Mouse (Mus musculus): ENCODE data around the gene Marcksl1. TPM values are rescaled to one million over a fixed set of nuclear protein-coding genes. Genes with fewer than 3 reads are reported as not detected.
A peak's percentile ranks its signal among the peaks of the same experiment; 100 is the strongest.
"Not testable (repeated sequence)": the region's sequence is repeated elsewhere in the genome, so short reads cannot be mapped to it uniquely, and the experiment has no call there.

The Marcksl1 gene
- polyA plus RNA-seq, 1 experiment from 2014 or later, result 802 TPM

GRCm38 (mm10) chr4:129554512-129554911 is 41.1 kb downstream of the Marcksl1 start:
- WGBS, result 85% methylated on average over 6 of the region's 6 CpGs
- not testable (repeated sequence) for H3K9me3 ChIP-seq

GRCm38 (mm10) chr4:129555421-129555861 is 42.1 kb downstream of the Marcksl1 start:
- DNase-seq (ENCODE audit: low spot score), result no peak
- H3K27me3 ChIP-seq (ENCODE audit: insufficient read depth, poor library complexity, severe bottlenecking), result peaks cover 30% of the 10 kb centered on the region; the same call in 1 of the 2 replicates
- H3K4me3 ChIP-seq, result peak overlapping the region; percentile 61
- WGBS, result 5% methylated on average over 16 of the region's 16 CpGs
- H3K36me3 ChIP-seq, result no peaks in the 10 kb centered on the region
- no peaks in the 10 kb centered on the region for H3K9me3 ChIP-seq
- peaks cover 25% of the 10 kb centered on the region for H3K4me1 ChIP-seq
- H3K27ac ChIP-seq, result peak overlapping the region; percentile 78

More at GRCm38 (mm10) chr4:129554512-129554911, 41.1 kb downstream of the Marcksl1 start:
- Histone ChIP-seq H3K4me1 (peaks cover 32% of the 10 kb centered on the region), H3K27me3 (ENCODE audit: insufficient read depth, poor library complexity, severe bottlenecking) (peaks cover 30% of the 10 kb centered on the region; the same call in 1 of the 2 replicates)
- H3K4me3 ChIP-seq; DNase-seq (ENCODE audit: low spot score); H3K27ac ChIP-seq; H3K36me3 ChIP-seq: not testable (repeated sequence)

- DNase-seq (ENCODE audit: low spot score), result peak; percentile 78
- Histone ChIP-seq H3K27ac (peak overlapping the region; percentile 78), H3K27me3 (ENCODE audit: insufficient read depth, poor library complexity, severe bottlenecking) (peaks cover 30% of the 10 kb centered on the region; the same call in 1 of the 2 replicates), H3K4me1 (peaks cover 24% of the 10 kb centered on the region), H3K9me3 (no peaks in the 10 kb centered on the region), H3K36me3 (no peaks in the 10 kb centered on the region), H3K4me3 (peak overlapping the region; percentile 61)
- WGBS, result 1% methylated on average over 24 of the region's 24 CpGs
Observed at GRCm38 (mm10) chr4:129555862-129556531, 42.6 kb downstream of the Marcksl1 start.

- Histone ChIP-seq H3K9me3 (no peaks in the 10 kb centered on the region), H3K4me1 (peaks cover 24% of the 10 kb centered on the region), H3K27ac (peak overlapping the region; percentile 78), H3K27me3 (ENCODE audit: insufficient read depth, poor library complexity, severe bottlenecking) (peaks cover 30% of the 10 kb centered on the region; the same call in 1 of the 2 replicates), H3K4me3 (peak overlapping the region; percentile 61), H3K36me3 (no peaks in the 10 kb centered on the region)
- WGBS, result 7% methylated on average over 33 of the region's 33 CpGs
- peak; percentile 96 for DNase-seq (ENCODE audit: low spot score)
Observed at GRCm38 (mm10) chr4:129556532-129557223, 43.3 kb downstream of the Marcksl1 start.

GRCm38 (mm10) chr4:129557256-129557808 is 44.0 kb downstream of the Marcksl1 start:
- Histone ChIP-seq H3K4me1 (peaks cover 24% of the 10 kb centered on the region), H3K36me3 (no peaks in the 10 kb centered on the region), H3K9me3 (no peaks in the 10 kb centered on the region), H3K27ac (peak overlapping the region; percentile 78), H3K4me3 (peak overlapping the region; percentile 61), H3K27me3 (ENCODE audit: insufficient read depth, poor library complexity, severe bottlenecking) (peaks cover 30% of the 10 kb centered on the region; the same call in 1 of the 2 replicates)
- DNase-seq (ENCODE audit: low spot score), result no peak
- 58% methylated on average over 9 of the region's 9 CpGs for WGBS

- H3K27ac ChIP-seq, result no peak overlapping the region
- no peaks in the 10 kb centered on the region for H3K36me3 ChIP-seq
- WGBS, result 79% methylated on average over 12 of the region's 12 CpGs
- no peak for DNase-seq (ENCODE audit: low spot score)
- 0 out of 2 replicates have a peak, but pooled peaks cover 19% of the 10 kb centered on the region for H3K27me3 ChIP-seq (ENCODE audit: insufficient read depth, poor library complexity, severe bottlenecking)
- no peaks in the 10 kb centered on the region for H3K9me3 ChIP-seq
- H3K4me3 ChIP-seq, result no peak overlapping the region
- peaks cover 24% of the 10 kb centered on the region for H3K4me1 ChIP-seq
Observed at GRCm38 (mm10) chr4:129558321-129558955, 45.1 kb downstream of the Marcksl1 start.

GRCm38 (mm10) chr4:129561184-129561583 is 47.8 kb downstream of the Marcksl1 start:
- H3K27ac ChIP-seq, result no peak overlapping the region
- 73% methylated on average over 5 of the region's 5 CpGs for WGBS
- no peak for DNase-seq (ENCODE audit: low spot score)
- H3K36me3 ChIP-seq, result no peaks in the 10 kb centered on the region
- H3K4me3 ChIP-seq, result no peak overlapping the region
- no peaks in the 10 kb centered on the region for H3K9me3 ChIP-seq
- 0 out of 2 replicates have a peak, but pooled peaks cover 6% of the 10 kb centered on the region for H3K27me3 ChIP-seq (ENCODE audit: insufficient read depth, poor library complexity, severe bottlenecking)
- H3K4me1 ChIP-seq, result peaks cover 14% of the 10 kb centered on the region

- H3K27ac ChIP-seq, result no peak overlapping the region
- 73% methylated on average over 8 of the region's 8 CpGs for WGBS
- H3K36me3 ChIP-seq, result no peaks in the 10 kb centered on the region
- no peaks in the 10 kb centered on the region for H3K9me3 ChIP-seq
- H3K4me3 ChIP-seq, result no peak overlapping the region
- DNase-seq (ENCODE audit: low spot score), result no peak
- no peaks in the 10 kb centered on the region for H3K4me1 ChIP-seq
- H3K27me3 ChIP-seq (ENCODE audit: insufficient read depth, poor library complexity, severe bottlenecking), result no peaks in the 10 kb centered on the region
Observed at GRCm38 (mm10) chr4:129563718-129564117, 50.3 kb downstream of the Marcksl1 start.

GRCm38 (mm10) chr4:129565139-129565538 is 51.8 kb downstream of the Marcksl1 start:
- DNase-seq (ENCODE audit: low spot score), result no peak
- H3K4me1 ChIP-seq, result no peaks in the 10 kb centered on the region
- H3K27ac ChIP-seq, result no peak overlapping the region
- no peaks in the 10 kb centered on the region for H3K36me3 ChIP-seq
- no peaks in the 10 kb centered on the region for H3K9me3 ChIP-seq
- WGBS, result 82% methylated on average over 6 of the region's 6 CpGs
- no peak overlapping the region for H3K4me3 ChIP-seq
- no peaks in the 10 kb centered on the region for H3K27me3 ChIP-seq (ENCODE audit: insufficient read depth, poor library complexity, severe bottlenecking)

Small RNA genes lying within 50 kb of the gene (microRNA-seq; reads per million reads assigned to microRNA genes)
- not detected for gene Mir8119

Other genes with a start within 250 kb of the Marcksl1 start
- gene Sync, start 226.0 kb upstream of the Marcksl1 start, polyA plus RNA-seq (2016; fragmentation: Nextera tagmentation; extraction: Ambion mirVana), result 0.42 and 1.2 TPM in 2 replicates
- gene Rbbp4, start 178.2 kb upstream of the Marcksl1 start, polyA plus RNA-seq (2016; fragmentation: Nextera tagmentation; extraction: Ambion mirVana), result 329 and 377 TPM in 2 replicates
- gene Zbtb8os, start 177.9 kb upstream of the Marcksl1 start, polyA plus RNA-seq (2016; fragmentation: Nextera tagmentation; extraction: Ambion mirVana), result 50.0 and 58.8 TPM in 2 replicates
- gene Zbtb8a, start 135.5 kb upstream of the Marcksl1 start, polyA plus RNA-seq (2016; fragmentation: Nextera tagmentation; extraction: Ambion mirVana), result 7.5 and 9.3 TPM in 2 replicates
- gene Zbtb8b, start 72.7 kb upstream of the Marcksl1 start, polyA plus RNA-seq (2016; fragmentation: Nextera tagmentation; extraction: Ambion mirVana), result 3.4 and 3.9 TPM in 2 replicates
- 22.4 and 22.9 TPM in 2 replicates for gene Bsdc1, start 52.0 kb upstream of the Marcksl1 start, polyA plus RNA-seq (2016; fragmentation: Nextera tagmentation; extraction: Ambion mirVana)
- gene Tssk3, start 22.6 kb upstream of the Marcksl1 start, polyA plus RNA-seq (2016; fragmentation: Nextera tagmentation; extraction: Ambion mirVana), result not detected in 2 replicates
- gene Fam229a, start 22.4 kb upstream of the Marcksl1 start, polyA plus RNA-seq (2016; fragmentation: Nextera tagmentation; extraction: Ambion mirVana), result not detected in 2 replicates
- 201 and 237 TPM in 2 replicates for gene Hdac1, start 29.1 kb downstream of the Marcksl1 start, polyA plus RNA-seq (2016; fragmentation: Nextera tagmentation; extraction: Ambion mirVana)
- 3.0 and 6.3 TPM in 2 replicates for gene Lck, start 60.1 kb downstream of the Marcksl1 start, polyA plus RNA-seq (2016; fragmentation: Nextera tagmentation; extraction: Ambion mirVana)
- 1.6 and 3.6 TPM in 2 replicates for gene Fam167b, start 65.0 kb downstream of the Marcksl1 start, polyA plus RNA-seq (2016; fragmentation: Nextera tagmentation; extraction: Ambion mirVana)
- gene Eif3i, start 87.1 kb downstream of the Marcksl1 start, polyA plus RNA-seq (2016; fragmentation: Nextera tagmentation; extraction: Ambion mirVana), result 212 and 236 TPM in 2 replicates
- gene Tmem234, start 87.1 kb downstream of the Marcksl1 start, polyA plus RNA-seq (2016; fragmentation: Nextera tagmentation; extraction: Ambion mirVana), result 184 and 200 TPM in 2 replicates
- 1.1 and 1.7 TPM in 2 replicates for gene Dcdc2b, start 100.7 kb downstream of the Marcksl1 start, polyA plus RNA-seq (2016; fragmentation: Nextera tagmentation; extraction: Ambion mirVana)
- 24.0 and 29.4 TPM in 2 replicates for gene Iqcc, start 105.5 kb downstream of the Marcksl1 start, polyA plus RNA-seq (2016; fragmentation: Nextera tagmentation; extraction: Ambion mirVana)
- gene Ccdc28b, start 110.4 kb downstream of the Marcksl1 start, polyA plus RNA-seq (2016; fragmentation: Nextera tagmentation; extraction: Ambion mirVana), result 37.1 and 43.0 TPM in 2 replicates
- gene Txlna, start 127.5 kb downstream of the Marcksl1 start, polyA plus RNA-seq (2016; fragmentation: Nextera tagmentation; extraction: Ambion mirVana), result 71.7 and 72.4 TPM in 2 replicates
- 13.6 and 17.2 TPM in 2 replicates for gene Kpna6, start 159.2 kb downstream of the Marcksl1 start, polyA plus RNA-seq (2016; fragmentation: Nextera tagmentation; extraction: Ambion mirVana)
- gene Tmem39b, start 183.3 kb downstream of the Marcksl1 start, polyA plus RNA-seq (2016; fragmentation: Nextera tagmentation; extraction: Ambion mirVana), result 8.2 and 12.2 TPM in 2 replicates
- gene Khdrbs1, start 228.7 kb downstream of the Marcksl1 start, polyA plus RNA-seq (2016; fragmentation: Nextera tagmentation; extraction: Ambion mirVana), result 93.7 and 115 TPM in 2 replicates

Data from heart, embryonic 10.5 days (tissue).